Mouse (Mus musculus) spleen, postnatal 4 days (tissue): ENCODE data around the gene 1700001C02Rik.
A peak's percentile ranks its signal among the peaks of the same experiment; 100 is the strongest.

ENCODE experiments used
- DNase-seq, 2 experiments: peaks; one replicate each; pipeline ENCODE4 v3.0.0; 2022; ENCODE audit warnings: low spot score in 2 of 2

The 1700001C02Rik gene

DNA sequence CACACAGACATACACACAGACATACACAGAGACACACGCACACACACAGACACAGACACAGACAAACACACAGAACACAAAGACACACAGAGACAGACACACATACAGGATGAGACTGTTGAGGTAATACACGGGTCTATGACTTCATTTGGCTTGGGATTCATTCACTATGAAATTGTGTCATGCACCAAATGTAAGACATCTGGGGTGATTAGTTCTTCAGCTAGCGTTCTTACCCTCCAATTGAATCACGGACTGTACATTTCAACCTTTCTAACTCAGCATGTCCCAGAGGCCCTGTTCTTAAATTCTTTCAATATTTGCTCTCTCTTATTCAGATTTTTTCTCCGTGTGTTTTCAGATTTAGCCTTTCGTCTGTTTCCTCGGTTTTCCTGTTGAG is 28.8 kb downstream of the 1700001C02Rik start:
- DNase-seq = no peak

GRCm38 (mm10) chr5:30495288-30495687 is 29.4 kb downstream of the 1700001C02Rik start:
- DNase-seq = no peak

DNA sequence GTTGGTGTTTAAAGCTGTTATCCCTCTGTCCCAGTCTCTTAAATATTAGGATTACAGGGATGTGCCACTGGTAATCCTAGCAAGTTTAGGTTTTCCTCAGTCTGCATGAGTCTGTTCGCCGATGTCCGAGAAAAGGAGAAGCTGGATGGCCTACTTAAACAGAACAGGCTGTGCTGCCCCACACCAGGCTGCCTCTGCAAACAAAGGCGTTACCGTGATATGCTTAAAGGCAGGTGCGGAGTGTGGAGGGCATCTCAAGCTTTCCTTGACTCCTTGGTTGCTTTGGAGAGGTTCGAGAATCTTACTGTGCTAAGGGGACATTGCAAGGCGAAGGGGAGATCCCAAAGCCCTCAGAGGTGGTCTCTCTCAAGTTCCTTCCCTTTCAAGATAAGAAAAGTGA is 31.0 kb downstream of the 1700001C02Rik start:
- DNase-seq = no peak

GRCm38 (mm10) chr5:30497299-30497698 is 31.5 kb downstream of the 1700001C02Rik start:
- no peak for DNase-seq

DNA sequence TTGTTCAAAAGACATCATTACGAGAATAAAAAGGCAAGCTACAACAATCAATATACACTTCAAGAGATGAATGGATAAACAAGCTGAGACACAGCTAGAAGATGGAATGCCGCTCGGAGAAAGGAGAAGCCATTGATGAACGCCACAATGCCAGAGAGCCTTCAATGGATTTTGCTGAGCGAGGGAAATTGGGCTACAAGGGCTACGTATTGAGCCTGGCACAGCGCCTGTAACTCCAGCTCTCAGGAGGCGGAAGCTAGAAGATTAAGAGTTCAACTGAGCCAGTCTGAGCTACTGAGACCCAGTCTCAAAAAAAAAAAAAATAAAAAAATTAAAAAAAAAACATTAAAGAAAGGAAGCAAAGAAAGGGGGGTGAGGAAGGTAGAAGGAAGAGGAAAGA is 47.3 kb downstream of the 1700001C02Rik start:
- no peak for DNase-seq

GRCm38 (mm10) chr5:30516376-30516775 is 50.5 kb downstream of the 1700001C02Rik start:
- peak; percentile 71 to 85 for DNase-seq

GRCm38 (mm10) chr5:30518108-30518507 is 52.3 kb downstream of the 1700001C02Rik start:
- no peak for DNase-seq

- peak in 1 of 2 experiments; percentile 49 for DNase-seq
Observed at GRCm38 (mm10) chr5:30518547-30518946, 52.7 kb downstream of the 1700001C02Rik start.

GRCm38 (mm10) chr5:30519494-30519893 is 53.6 kb downstream of the 1700001C02Rik start:
- DNase-seq = no peak

- DNase-seq = no peak
Observed at GRCm38 (mm10) chr5:30520214-30520732, 54.4 kb downstream of the 1700001C02Rik start.

DNA sequence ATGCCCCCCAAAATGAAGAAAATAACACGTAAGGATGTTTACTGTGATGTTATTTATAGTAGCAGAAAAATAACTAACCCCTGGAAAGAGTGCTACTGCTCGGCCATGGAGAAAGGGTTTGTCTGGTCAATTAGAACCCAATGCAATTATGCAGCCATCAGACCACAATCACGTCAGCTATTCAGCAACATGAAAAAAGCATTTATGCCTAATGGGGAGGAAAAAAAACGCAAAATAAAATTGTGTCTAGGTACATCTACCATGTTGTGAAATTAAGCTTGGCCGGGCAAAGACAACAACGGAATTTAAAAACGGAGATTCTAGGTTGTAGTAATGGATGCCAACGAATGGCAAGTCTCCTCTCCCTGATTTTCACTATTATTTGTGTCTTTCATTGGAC is 56.6 kb downstream of the 1700001C02Rik start:
- no peak for DNase-seq

- no peak for DNase-seq
Observed at GRCm38 (mm10) chr5:30523131-30523530, 57.3 kb downstream of the 1700001C02Rik start.

GRCm38 (mm10) chr5:30524213-30524612 is 58.4 kb downstream of the 1700001C02Rik start:
- DNase-seq = no peak

- no peak for DNase-seq
Observed at GRCm38 (mm10) chr5:30525920-30526836, 60.3 kb downstream of the 1700001C02Rik start.

DNA sequence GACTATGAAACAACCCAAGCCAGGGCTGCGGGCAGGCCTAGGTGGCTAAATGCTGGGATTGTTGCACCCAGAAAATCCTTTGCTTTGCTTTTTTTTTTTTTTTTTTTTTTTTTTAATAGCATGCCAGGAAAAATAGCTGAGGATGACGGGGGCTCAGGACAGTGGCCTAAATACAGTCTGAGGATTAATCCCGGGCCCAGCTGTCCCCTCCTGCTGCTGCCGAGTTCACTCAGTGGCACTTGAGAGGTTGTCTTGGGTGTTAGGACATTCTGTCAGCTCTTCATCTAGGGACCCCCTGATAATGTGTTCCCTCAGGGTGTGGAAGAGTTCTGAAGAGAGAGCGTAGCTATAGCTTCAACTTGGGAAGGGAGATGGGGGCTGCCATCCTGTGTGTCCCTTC is 61.3 kb downstream of the 1700001C02Rik start:
- no peak for DNase-seq

DNA sequence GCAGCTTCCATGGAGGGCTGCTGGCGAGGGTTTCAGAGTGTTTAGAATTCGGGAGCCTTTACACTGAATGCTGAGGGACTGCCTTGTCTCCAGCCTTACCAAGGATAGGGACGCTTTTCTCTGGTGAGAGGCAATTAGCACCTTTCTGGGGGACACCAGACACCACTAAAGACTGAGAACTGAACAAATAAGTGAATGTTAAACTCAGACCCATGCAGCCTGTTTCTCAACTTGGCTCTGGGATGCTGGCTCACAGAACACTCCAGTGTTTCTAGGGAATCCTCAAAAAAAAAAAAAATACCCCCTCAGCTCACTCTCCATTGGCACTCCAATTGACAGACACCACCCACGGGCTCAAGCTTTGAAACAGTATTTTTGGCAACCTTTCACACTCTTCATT is 63.1 kb downstream of the 1700001C02Rik start:
- no peak for DNase-seq
